Mouse (Mus musculus): ENCODE data around the gene Sycn. TPM values are rescaled to one million over a fixed set of nuclear protein-coding genes. Genes with fewer than 3 reads are reported as not detected.

The Sycn gene
- total RNA-seq, 4 experiments from 2014 or later, result not detected

DNA sequence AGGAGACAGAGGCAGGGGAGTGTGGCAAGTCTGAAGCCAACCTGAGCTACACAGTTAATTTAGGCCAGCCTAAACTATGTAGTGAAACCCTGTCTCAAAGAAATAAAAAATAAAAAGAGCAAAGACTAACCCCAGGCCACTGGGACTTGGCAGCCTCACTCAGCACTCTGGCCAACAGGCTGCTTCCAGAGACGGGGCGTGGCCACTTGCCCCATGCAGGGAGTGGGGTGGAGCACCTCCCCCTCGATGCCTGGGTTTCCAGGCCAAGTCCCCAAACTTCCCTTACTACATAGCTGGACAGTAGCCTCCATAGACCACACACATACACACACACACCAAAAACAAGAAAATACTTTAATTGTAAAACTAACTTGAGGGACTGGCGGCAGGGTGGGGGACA, 17.8 kb downstream of the Sycn start:
- DNase-seq, result no peak

DNA sequence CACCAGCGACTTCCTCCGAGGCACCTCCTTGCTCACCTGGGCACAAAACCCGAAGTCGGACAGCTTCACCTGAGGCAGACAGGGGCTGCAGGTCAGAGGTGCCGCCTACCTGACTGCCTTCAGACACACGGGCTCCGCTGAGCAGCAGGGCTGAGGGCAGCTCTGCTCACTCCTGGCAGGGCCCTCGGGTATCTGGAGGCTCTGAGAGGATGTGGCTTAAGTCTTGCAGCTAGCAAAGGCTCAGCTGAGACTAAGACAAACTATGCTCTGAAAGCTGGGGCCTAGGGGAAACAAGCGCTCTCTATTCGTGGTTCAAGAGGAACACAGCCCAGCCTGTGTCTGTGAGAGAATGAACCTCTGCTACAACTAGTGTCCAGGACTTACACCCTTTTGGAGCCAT, 20.2 kb downstream of the Sycn start:
- DNase-seq, result no peak

DNA sequence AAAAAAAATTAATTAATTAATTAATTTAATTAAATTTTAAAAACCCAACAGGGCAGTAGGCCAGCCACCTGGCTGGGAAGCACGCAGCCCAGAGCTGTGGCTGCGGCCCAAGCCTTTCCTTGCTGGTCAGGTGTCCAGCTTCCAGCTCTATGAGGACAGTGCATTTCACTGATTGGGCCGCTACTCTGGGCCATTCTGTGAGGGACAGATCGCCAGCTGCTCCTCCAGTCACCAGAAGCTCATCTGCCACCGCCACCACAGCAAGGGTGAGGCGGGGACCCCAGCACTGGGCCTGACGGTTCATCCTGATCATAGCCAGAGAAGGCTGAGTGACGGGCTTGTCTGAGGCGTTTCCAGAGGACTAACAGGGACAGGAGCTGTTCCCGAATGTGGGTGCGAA, 21.3 kb downstream of the Sycn start:
- DNase-seq, result no peak

DNA sequence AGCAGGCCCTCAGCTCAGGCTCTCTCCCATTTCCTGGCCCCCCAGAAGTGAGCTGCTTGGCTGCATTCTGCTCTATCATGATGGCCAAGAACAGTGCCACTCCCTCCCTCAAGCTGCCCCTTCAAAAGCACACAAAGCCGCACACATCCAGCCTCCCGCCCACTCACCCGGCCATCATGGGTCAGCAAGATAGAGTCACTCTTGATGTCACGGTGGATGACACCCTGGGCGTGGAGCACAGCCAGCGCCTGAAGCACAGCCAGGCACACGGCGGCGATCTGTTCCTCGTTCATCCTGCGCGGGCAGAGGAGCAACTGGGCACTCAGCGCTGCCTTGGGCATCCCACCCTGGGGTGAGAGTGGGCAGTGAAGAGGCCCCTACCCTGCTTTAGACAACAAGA, 21.7 kb downstream of the Sycn start:
- no peak for DNase-seq

DNA sequence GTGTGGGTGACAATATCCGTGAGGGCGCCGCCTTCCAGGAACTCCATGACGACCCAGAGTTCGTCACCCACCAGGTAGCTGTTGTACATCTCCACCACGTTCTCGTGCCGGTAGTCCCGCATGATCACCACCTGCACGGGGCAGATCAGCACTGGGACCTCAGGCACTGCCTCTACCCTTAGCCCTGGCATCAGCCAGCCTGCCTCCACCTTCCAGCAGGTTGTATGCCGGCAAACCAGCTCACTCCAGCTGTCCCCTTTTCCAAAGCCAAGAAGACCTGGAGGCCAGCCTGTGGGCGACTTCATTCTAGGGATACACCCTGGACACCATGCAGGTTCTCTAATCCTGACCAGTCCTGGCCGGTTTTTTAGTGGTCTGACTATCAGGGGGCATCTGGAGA, 22.3 kb downstream of the Sycn start:
- DNase-seq, result no peak

DNA sequence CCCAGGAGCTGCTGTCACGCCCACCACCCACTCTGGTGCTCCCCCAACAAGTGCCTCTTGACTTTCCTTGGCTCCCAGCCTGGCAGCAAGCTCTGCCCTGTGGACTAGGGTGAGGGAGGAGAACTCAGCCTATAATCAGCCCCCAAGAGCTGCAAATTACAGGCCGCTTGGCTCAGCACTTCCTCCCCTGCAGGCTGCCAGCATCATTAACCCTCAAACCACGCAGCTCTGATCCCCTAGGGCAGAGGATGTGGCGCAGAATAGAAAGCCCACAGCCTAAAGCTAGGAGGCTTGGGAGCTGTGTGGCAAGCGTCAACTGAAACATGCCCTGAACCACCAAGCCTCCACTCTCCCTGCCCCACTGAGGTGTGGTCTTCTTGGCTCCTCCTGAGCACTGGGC, 24.7 kb downstream of the Sycn start:
- no peak for DNase-seq

DNA sequence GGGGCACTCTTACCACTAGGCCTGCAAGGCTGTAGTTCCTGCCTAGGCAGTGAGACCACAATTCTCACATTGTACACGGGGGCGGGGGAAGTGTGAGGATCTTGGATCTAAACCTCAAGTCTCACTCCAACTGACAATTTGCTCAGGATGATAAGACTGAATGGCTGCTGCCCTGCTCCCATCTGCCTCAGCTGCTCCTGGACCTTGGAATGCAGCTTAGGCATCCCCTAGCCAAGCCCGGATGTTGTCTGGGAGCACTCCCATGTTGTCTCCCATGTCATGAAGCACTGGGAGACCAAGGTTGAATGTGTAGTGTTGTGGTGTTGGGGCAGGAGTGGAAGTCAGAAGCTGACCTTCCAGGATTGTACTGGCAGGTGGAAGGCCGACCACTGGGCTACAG, 26.9 kb downstream of the Sycn start:
- DNase-seq, result no peak

DNA sequence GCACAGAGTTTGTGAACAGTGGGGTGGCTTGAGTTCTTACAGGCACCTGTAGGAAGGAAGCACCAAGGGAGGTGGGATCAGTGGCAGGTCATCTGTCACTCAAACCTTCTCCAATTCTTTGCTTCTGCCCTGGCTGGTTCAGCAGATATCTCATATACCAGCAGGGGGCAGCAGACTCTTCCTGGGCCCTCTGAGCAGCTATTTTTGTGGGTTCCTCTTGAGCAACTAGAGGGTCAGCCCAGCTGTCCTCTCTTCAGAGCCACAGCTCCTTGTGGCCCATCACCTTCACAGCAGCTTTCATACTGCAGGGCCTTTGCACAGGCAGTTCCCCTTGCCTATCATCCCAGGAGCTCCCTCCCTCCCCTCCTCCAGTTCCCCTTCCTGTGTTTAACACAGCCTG, 27.6 kb downstream of the Sycn start:
- no peak for DNase-seq

DNA sequence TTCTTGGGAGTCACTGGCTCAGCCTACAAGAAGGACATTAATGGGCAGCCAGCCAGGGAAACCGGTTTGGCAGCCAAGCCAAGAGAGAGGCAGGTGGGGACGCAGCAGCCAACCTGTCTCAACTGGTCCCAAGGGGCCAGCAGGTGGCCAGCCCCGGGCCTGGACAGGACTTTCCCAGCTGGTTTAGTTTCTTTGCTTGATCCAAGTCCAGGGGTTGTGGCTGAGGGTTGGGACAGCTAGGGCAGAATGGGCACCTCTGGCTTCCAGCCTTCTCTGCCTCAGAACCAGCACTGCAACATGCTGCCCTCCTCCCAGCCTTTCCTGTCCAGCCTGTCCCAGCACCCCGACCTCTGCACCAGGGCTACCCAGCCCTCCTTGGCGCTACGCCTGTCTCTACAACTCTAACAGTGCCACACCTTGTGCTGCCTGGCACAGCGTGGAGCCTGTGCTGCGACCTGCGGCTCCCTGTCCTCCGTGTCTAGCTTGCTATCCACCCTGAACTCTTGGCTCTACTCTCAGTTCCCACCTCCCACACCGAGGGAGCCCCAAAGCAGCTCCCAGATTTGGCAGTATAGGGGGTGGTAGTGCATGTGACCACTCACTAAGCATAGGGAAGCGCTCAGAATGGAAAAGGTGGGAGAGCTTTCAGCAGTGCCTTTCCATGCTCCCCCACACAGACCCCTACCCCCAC, 29.8 kb downstream of the Sycn start:
- no peak for DNase-seq

DNA sequence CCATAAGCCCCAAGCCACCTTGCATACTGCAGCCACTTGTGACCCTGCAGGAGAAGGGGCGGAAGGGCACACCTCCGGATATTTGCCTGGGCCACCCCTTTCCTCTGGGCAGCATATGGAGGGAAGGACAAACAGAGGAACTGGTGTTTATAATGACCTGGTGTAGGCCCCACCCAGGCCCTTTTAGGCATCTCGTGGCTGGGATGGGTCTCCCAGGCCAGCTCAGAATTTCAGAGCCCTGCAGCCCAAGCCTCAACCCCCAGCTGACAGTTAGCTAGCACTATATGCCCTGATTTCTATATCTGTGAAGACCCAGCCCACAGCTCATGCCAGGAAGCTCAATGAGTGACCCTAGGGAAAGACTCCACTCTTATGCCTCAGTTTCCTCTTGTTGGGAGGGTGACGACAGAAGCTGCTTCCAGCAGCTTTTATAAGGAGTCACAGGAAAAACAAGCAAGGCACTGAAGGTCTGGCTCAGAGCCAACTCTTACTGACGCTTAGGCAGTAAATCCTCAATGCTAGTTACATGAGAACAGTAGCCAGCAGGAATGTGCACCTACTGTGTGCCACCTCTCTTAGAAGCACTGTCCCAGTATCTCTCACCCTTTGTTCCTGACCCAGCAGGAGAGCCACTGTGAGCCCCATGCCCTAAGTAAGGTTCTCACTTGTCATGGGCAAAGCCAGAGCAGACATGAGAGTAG, 30.4 kb downstream of the Sycn start:
- DNase-seq, result peak; percentile 58

DNA sequence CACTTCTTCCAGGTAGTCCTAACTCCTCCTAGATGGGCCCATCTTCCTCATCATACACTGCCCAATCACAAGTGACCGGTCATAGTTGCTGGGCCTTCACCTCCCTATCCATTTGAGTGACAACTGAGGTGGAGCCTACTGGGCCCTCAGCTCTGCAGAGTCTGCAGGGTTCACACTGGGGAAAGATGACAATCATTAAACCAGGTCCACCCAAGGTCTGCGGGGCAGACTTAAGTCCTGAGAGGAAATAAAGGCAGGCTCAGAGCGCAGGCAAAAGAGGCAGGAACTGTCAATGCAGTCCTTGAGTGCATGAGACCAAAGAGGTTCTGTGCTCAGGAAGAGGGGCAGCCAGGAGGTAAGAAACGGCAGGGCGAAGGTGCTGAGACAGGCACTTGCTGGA, 32.0 kb downstream of the Sycn start:
- no peak for DNase-seq

DNA sequence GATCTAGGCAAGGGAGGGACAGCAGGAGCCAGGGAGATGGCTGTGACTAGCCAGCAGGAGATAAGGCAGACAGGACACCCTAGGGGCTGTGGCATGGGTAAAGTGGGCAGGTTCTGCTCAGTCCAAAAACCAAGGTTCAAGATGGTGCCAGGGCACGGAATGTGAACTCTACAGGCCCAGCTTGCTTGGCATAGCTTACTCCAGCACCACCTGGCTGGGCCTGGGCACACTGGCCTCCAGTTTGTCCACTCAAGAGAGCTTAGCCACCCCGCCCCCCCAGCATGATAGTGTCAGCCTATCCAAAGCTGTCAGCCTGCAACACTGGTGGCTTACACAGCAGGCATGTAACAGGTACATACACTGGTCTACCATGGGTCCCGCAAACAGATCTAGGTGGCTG, 32.6 kb downstream of the Sycn start:
- DNase-seq, result no peak

DNA sequence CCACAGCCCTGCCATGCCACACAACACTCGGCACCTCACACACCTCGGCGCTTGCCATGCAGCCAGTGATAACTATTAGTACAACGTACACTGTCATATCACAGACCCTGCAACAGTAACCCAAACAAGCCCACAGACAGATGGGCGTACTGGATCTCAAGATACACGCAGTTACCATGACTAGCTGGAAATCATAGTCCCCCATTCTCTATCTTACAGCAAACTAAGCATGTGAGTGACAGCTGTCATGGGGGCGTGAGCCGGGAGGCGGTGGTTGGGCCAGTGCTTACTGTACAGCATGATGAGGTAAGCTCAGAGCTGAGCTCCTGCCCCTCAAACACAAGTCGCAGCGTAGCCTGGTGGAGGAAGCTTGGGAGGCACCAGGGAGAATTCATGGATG, 34.9 kb downstream of the Sycn start:
- DNase-seq, result no peak

DNA sequence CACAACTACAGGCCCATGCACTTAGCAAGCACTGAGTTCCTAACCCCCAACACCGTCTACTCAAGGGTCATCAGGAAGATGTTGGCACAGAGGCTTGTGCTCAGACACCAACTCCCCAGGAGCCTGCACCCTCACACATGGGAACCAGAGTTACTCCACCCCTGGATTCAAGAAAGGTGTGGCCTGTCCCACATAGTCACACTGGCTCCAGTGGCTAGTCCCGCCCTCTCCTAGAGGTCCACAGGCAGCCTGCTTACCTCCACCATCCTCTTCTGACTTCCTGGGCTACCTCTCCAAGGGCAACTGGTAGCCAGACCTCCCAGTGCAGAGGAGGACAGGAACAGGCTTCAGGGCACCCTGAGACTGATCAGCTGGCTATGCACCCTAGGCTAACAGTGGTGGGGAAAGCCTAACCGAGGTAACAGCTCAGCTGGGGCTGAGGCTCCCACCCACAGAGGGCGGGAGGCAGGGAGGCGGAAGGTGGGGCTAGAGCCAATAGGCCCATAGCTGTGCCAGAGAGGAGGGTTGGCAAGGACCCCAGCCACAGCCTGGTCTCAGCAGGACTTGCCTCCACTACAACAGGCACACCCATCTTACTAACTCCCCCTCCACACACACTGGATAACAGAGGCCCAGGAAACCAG, 35.7 kb downstream of the Sycn start:
- DNase-seq, result no peak

DNA sequence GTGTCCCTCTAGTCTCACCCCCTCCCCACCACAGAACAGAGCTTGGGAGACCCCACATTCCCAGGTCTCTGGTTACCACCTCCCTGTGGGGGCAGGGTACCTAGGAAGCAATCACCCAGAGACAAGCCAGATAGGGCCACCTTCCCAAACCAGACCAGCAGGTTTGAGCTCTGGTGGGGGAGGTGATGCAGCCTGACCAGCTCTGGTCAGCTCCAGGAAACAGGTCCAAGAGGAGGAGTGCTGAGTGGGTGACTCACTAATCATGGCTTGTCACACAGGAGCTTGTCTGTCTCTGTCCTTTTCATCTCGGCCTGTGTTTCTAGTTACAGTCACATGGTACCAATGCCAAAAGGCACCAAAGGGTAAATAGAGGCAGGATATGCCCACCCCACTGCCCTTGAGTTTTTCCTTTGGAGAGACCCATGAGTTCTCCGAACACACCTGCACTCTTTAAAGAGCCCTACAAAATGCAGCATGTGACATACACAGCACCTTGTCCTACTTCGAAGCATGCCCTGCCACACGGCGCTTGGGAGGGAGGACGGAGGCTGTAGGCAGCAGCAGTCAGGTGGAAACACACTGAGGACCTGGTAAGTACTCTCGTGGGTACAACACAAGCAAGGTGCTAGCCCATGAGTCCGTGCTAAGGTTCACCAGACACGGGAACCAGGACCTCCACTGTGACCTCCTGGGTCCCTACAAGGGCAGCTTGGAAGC, 37.3 kb downstream of the Sycn start:
- DNase-seq, result no peak

DNA sequence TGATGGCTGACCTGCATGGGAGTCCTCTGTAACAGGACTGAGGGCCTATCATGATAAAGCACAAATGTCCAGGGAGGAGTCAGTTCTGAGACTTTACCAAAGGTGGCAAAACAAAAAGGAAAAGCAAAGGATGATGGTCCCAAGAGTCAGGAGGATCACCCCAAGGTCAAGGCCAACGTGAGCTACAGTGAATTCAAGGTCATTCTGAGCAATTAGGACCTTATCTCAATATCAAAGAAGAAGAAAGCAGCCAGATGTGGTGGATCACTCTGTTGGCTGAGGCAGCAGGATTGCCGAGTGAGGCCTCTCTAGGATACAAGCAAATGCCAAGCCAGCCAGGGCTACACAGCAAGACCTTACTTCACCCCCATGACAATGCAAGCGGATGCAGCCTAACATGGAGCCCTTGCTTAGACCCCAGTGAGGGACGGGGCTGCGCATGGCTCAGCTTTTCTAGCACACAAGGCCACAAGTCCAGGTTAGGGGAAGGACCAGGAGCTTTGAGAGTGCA, 37.9 kb downstream of the Sycn start:
- DNase-seq, result no peak

DNA sequence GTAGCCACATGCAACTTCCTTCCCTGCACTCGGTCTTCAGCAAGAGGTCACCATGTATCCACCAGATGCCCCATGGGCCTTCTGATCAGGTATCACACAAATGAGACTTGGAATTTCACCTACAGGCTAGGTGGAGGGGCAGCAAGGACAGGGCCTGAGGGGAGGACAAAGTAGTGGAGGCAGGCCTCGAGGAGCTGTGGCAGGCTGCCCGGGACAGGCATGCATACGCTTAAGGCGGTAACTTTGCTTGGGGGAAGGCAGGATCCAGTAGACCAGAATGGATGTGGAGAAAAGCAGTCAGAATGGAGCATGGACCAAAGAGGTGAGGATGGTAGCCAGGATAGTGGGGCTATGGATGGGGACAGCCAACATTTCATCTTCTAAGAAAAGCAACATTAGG, 39.1 kb downstream of the Sycn start:
- no peak for DNase-seq

DNA sequence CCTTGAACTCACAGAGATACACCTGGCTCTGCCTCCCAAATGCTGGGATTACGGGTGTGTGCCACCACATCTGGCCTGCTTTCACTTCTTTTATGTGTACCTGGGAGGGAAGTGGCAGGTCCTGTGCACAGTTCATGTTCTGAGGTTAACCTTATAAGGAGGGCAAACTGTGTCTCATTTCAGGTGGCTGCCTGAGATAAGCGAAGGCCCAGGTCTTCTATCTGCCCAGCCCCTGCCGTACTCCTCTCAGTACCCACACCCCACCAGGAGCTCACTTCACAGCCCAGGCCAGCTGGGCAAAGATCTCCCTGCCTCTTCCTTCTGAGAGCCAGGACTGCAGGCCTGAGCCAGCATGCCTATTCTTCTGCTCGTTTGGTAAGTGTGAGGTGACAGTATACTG, 41.0 kb downstream of the Sycn start:
- no peak for DNase-seq

DNA sequence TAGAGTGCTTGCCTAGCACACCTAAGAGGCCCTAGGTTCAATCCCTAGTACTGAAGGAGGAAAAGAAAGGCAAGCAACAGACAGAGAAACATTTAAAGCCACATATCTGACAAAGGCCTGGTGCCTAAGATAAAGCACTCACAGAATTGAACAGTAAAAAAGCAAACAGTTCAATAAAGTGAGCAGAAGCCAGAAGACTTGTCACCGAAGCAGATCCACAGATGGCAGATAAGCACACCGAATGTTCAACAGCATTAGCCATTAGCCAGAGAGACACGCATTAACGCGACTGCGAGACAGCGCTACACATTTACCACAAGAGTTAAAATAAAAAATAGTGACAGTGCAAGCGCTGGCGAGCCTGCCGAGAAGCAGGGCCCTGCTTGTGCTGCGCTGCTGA, 42.2 kb downstream of the Sycn start:
- no peak for DNase-seq

DNA sequence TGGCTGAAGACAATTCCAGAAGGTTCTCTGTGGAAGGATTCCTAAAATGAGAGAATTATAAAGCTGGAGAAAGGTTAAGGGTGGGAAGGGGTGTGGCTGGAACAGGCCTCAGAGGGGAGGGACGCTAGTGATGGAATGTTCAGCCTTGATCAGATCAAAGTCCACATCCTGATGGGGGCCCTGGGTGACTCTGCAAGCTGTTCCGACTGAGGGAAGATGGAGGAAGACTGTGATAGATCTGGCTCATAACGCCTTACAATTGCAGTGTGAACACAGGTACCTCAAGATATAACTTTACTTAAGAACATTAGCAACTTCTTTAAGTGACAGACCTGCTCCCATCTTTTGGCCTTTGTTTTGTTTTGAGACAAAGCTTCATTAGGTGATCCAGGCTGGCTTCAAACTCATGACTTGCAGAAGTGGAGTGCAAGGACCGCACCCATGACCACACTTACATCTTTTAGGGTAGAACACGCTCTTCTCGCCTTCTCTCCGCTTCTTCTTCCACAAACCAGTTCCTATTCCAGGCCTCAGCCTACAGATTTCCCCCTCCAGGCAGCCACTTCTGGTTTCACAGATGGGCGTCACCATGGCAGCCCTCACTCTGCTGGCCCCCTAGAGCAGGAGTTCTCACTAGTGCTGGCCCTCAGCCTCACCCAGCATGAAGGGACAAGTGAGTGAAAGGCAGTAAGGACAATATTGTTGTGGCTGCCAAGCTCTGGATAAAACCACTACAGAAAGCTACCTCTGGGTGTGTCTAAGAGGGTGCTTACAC, 43.1 kb downstream of the Sycn start:
- DNase-seq, result no peak

DNA sequence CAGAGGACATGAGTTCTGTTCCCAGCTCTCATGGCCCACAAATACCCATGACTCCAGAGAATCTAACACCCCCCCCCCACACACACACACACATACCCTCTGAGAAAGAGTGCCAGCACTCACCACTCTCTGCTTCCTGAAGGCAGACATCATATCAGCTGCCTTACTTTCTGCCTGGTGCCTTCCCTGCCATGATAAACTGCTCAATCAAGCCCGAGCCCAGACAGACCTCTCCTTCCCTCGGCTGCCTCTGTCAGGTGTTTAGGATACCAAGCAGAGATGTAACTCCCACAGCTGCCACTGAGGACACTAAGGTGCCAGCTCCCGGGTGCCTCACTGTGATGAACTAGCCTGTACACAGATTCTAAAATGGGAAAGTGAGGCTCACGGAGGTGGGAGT, 43.8 kb downstream of the Sycn start:
- DNase-seq, result no peak

DNA sequence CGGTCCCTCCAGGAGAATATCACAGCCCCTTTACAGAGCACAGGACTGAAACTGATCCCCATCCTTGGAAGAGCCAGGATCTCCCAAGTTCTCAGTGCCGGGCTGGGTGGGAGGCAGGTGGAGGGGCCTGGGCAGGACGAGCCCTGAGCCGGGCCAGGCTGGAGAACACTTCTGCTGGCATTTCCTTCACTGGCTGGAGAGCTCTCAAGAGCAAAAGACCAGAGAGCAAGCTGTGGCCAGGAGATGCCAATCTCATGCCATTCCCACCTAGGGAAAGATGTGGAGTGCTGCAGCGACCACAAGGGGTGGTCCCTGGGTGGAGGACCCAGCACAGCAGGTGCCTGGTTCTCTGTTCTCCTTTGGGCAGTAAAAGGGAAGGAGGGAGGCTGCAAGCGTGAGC, 44.3 kb downstream of the Sycn start:
- no peak for DNase-seq
